Mouse (Mus musculus): ENCODE measurements around the gene Cerkl. TPM values are rescaled to one million over a fixed set of nuclear protein-coding genes. Genes with fewer than 3 reads are reported as not detected.

Cerkl gene
- total RNA-seq (2021): 1 to 10 TPM; 1.4 to 3.0 TPM
- 0.57 TPM in 1 of 2 replicates, not detected in the other for polyA plus RNA-seq (2012; rRNA removed)
- long read RNA-seq, partial matches to known transcripts: 1 of 1 reads
- long read RNA-seq, other reads (novel, unspliced or antisense): 0 of 1 reads

DNA sequence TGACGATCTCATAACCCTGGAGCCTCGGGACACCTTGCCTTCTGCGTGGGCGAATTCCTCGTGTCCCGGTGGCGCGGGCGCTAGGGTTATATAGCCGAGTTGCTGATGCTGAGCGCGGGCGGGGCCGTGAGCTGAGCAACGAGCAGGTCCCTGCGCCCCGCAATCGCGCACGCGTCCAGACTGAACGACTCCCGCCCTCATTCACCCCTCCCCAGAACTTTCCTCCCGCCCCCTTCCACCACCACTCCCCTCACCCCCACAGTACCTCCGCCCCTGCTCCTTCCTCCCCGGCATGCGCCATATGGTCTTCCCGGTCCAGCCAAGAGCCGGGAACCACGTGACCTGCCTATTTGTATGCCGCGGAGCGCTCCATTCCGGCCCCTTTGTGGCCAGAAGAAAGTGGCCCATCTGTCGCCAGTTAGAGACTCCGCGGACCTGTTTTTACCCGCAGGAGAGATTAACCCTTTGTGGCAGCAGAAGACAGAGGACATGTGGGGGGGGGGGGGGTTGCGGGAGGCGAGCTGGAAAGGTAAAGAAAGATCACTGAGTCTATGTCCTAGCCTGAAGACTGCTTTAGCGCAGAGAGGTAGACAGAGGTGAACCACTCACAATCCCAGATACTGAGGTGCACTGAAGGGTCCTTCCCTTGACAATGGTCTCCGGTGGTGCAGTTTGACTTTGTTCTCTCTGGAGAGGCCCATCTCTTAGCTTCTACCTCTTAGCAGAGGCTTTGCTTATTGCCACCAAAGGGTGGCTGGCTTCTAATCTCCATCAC is at the start of gene Cerkl, which contains the start of gene Neurod1:
TSS of gene Cerkl (minus strand) at position 211 of the 775 bp plus-strand sequence.
TSS of gene Neurod1 (minus strand) at position 177 of the 775 bp plus-strand sequence.
- no peak for DNase-seq

DNA sequence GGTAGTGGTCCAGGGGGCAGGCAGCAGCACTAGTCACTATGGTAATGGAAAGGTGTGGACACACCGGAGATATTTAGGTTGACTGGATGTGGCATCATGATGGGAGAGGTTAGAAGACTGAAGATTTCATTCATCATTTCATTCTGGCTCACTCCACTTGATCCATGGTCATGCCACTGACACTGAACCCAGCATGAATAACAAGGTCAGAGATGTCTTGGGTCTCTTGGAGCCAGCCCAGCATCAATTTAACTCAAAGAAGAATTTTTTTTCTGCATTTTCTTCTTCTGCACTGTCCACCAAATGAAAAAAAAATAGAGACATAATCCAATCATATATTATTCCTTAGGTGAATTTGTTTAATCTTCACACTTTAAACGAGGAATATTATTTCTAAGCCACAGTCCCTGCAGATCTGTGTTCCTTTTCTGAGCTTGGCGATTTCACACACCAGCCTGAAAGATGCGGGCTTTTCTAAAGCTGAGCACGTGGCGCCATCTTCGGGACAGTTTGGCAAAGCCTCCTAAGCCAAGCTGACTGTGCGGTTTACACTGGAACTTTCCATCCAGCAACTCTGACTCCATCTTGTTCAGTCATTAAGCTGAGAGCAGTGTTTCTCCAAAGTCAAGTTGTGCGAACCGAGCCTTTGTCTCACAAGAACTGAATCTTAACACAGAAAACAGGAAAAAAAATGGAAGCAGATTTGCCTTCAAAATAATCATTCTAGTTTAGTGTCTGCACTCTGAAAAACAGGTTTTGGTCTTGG is 42.6 kb upstream of the Cerkl start:
- DNase-seq: peak; percentile 41

DNA sequence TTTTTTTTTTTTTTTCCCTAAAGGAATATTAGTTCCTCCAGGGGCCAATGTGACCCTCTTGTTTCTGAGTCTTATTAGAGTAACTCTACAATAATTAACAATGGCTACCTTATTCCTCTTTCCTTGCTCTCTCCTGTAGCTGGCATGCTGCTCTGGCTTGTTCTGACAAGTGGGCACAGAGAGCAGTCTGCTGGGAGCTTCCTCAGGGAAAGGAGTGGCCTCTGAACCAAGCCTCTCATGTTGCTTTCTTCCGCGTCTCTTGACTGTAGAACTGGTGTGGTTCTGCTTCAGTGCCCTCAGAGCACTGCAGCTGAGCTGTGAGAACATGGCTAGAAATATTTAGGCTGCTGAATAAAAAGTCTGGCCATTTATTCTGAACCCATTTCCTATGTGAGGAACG is 28.5 kb upstream of the Cerkl start:
- DNase-seq: no peak

GRCm38 (mm10) chr2:79482511-79482910 is 25.9 kb upstream of the Cerkl start:
- DNase-seq: no peak

DNA sequence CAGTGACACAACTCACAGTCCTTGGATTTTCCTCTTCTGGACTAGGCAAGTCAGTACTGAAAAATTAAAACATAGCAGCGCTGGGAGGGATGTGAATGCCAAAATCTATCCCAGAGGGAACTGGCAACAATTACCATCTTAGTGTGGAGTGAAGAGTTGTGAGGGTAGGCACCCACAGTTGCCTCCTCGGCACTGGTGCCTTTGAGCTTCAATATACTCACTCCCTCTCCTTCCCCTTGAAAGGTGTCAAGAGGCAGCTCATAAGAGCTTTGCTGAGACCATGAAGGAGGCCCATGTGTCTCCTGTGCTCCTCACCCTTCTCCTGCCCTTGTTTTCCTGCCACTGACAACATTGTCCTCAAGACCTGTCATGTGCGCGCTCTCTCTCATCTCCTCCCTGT is 5.8 kb upstream of the Cerkl start:
- no peak for DNase-seq

GRCm38 (mm10) chr2:79461861-79462260 is 5.3 kb upstream of the Cerkl start:
- no peak for DNase-seq

DNA sequence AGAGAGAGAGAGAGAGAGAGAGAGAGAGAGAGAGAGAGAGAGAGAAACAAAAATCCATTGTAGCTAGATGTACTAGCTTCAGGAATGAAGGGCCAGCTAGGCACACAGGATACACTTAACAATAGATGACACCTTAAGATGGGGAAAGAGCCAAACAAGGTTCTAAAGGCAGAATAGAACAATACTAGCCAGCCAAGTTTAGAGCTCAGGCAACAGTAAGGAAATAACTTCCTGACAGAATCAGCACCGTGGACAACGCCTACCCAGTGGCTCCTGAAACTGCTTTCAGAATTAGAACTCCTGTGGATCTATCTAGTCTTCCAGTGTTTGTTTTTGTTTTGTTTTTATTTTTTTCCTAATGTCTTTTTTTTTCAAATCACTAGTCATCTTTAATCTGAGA is 4.0 kb upstream of the Cerkl start:
- no peak for DNase-seq

DNA sequence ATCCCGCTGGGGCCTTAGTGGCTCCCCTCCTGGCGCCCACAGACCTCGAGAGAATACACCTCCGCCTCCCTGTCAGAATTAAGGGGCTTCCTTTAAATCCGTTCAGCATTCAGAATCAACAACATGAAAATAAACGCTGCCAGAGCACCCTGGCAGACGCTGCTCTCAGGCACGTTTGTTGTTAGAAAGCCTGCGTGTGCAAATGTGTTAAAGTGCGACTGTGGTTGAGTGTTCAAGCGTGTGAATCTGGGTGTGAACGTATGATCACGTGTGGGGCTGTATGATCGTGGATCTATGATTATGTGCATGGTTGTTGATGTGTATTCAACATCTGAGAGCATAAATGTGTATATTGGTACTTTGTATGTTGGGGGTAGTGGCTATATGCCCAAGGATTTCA is 3.5 kb upstream of the Cerkl start:
- no peak for DNase-seq

DNA sequence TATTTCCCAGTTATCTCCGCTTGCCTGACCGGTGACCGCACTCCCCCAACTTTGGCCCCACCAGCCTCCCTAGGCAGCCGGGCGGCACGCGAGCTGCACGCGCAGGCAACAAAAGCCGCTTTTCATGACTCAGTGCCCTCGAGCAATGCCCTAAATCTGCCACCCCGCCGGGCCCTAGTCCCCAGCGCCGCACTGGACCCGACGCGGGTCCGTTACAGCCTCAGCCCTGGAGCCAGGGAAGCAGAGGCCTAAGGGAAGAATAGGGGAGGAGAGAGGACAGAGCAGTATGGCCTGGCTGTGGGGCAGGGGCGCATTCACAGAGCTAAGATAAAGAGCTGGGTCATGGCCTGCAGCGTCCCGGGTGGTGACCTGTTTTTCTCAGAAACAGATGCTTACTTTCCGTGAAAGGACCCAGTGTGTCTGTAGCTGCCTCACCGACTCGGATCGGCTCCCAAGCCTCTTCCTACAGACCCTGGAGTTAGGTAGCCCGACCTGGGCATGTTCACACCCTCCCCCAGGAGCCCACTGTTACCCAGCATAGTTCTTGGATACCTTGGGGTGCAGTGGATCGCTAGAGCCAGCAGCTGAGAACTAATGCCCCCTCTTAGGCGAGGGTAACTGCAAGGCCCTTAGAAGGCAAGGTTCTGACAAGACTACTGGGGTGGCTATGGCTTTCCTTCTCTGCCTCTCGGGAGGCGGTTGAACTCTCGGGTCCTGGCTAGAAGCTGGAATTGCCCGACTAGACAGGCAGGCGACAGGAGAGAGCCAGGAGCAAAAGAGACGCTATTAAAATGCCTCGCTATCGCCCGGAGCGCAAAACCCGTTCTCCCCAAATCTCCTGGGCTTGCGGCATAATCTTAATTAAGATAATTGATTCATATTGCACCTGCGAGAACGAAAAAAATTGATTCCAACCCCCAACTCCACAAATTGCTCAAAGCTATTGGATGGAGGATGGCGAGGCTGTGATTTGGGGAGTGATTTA is 2.8 kb upstream of the Cerkl start:
- DNase-seq: no peak

GRCm38 (mm10) chr2:79457932-79458331 is 1.3 kb upstream of the Cerkl start:
- no peak for DNase-seq

- no peak for DNase-seq
These were observed 849 bp upstream of the Cerkl start for GRCm38 (mm10) chr2:79457434-79457833.

DNA sequence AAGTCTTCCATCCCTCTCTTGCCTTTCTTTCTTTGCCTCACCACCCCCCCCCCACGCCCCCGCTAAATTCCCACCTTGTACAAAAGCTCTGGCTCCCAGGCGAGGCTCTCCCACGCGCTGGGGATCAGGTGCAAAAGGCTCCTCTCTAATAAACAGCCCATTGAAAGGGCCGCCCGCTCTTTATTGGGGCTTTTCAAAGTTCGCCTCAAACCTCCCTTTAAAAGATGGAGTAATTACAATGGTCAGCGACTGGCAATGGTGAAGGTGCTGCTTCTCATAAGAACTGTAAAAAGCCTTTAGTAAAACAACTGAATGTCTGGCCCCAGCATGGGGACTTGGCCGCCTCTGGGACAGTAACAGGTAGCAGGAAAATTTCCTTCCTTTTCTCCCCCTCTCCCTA is 939 bp downstream of the Cerkl start:
- no peak for DNase-seq

DNA sequence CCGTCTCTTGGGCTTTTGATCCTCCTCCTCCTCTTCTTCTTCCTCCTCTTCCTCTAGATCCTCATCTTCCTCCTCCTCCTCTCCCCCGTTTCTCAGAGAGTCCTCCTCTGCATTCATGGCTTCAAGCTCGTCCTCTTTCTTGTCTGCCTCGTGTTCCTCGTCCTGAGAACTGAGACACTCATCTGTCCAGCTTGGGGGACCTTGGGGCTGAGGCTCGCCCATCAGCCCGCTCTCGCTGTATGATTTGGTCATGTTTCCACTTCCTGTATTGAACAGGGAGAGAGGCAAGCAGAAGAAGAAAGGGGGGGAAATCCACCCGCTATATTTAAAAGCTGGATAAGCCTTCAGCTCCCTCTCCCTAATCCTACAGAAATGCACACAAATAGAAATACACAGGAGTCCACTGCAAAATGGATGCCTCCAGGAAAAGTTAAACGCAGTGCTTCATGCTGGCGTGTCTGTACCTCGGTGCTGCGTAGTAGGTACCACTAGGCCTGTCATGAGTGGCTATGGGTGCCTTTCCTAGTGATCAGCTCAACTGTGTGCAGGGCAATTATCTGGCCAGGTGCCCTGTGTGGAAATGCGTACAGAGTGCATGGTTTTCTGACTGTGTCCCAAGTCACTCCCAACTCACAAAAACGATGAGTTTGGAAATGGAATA is 1.7 kb downstream of the Cerkl start:
- DNase-seq: no peak

DNA sequence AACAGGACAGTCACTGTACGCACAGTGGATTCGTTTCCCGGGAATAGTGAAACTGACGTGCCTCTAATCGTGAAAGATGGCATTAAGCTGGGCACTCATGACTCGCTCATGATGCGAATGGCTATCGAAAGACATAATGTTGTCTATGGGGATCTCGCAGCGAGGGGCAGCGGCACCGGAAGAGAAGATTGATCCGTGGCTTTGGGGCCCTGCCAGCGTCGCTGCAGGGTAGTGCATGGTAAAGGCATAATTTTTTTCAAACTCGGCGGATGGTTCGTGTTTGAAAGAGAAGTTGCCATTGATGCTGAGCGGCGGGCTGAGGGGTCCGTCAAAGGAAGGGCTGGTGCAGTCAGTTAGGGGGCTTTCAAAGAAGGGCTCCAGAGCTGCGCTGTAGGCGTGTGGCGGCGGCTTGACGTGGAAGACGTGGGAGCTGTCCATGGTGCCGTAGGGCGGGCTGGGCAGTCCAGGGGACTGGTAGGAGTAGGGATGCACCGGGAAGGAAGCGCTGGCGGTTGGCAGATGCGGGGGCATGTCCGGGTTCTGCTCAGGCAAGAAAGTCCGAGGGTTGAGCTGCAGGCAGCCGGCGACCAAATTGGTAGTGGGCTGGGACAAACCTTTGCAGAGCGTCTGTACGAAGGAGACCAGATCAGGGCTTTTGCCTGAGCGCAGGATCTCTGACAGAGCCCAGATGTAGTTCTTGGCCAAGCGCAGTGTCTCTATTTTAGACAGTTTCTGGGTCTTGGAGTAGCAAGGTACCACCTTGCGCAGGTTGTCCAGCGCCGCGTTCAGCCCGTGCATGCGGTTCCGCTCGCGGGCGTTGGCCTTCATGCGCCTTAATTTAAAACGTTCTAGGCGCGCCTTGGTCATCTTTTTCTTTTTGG is 2.4 kb downstream of the Cerkl start:
- peak; percentile 67 for DNase-seq

DNA sequence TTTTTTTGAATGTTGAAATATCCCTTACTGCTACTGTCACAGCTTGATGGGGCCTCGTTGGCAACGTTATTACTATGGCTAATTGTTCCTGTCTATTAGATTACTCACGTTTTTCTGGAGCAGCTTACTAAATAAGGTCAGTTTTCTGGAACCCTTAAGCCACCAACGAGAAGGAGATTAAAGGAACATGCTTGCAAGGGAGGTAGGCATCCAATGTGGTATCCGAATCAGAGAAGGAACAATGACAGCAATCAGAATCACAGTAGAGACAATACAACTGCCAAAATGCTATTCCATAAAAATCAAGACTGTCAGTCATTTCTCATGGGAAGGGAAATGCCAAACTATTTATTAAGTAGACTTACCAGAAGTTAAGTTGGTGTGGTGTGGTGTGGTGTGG is 5.1 kb downstream of the Cerkl start:
- DNase-seq: no peak

DNA sequence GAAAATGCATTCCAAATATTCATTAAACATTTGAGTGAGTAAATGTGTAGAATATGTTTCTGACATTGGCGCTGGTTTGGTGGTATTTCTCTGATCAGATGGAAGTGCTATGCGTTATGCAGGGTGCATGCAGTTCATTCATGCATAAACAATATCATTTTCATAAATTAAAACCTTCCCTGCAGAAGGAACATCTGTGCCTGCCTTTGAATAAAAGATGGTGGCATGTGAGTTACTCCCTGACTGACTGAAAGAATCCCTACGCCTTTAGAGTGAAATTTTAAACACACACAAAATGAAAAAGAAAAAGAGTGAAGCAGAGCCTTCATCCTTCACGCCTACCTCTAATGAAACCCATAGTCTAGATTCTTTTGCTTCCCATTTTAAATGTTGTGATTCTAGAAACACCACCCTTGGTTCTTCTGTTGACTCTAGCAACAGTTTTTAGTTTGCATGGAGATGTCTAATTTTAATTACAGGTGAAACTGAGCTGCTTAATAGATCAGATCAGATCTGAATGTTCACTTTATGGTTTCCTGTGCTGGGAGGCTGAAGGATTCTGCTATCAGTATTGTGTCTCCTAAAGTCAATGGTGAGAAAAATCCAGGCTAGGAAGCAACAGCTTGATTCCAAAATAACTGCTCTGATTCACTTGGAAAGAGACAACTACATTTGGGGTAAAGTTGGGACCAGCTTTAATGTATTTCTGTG is 5.7 kb downstream of the Cerkl start:
- no peak for DNase-seq

DNA sequence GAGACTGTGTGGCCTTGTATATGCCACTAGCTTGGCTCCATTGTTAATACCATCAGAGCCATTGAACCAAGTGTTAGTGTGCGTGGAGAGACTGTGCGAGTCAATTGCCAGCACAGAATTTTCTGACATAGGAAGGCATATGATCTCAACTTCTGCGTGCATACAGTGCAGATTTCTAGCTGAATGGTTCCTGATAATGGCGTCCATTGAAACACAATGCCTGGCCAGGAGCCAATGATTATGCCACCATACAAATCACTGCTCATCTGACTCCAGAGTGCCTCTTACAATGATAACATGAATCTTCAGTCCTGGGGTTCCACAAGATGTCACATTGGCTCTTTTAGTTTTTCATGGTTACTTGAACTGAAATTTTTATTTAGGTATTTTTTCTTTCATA is 7.2 kb downstream of the Cerkl start:
- DNase-seq: no peak

DNA sequence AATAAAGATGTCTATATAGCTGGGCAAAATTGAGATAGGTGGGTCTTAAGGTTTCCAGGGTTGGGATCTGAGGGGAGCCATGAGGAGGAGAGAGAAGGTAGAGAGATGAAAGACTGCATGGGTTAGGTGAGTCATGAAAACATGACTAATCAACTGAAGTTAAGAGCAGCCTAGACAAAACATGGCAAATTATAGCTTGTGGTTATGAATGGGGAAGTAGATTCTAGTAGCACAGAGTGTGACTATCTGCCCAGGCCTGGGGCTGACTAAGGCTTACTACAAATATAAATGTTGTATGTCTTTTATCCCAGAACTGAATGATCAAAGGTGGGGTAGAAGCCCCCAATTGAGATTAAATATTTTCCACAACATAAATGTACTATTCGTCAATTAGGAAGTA is 9.4 kb downstream of the Cerkl start:
- no peak for DNase-seq

GRCm38 (mm10) chr2:79443861-79444620 is 12.5 kb downstream of the Cerkl start:
- DNase-seq: no peak
